Mouse (Mus musculus): ENCODE measurements around the gene Gipr. TPM values are rescaled to one million over a fixed set of nuclear protein-coding genes. Genes with fewer than 3 reads are reported as not detected.

Gipr gene
- total RNA-seq, 2 experiments from 2014 or later, result not detected

Small RNA genes within 50 kb of the gene (microRNA-seq; reads per million reads assigned to microRNA genes)
- 101 reads per million, percentile 60 among the genes with 10 or more reads in this experiment for gene Mir330

Other genes starting within 250 kb of the Gipr start
- 1 to 10 TPM; 1.1 to 1.9 TPM for gene Nova2, start 240.2 kb downstream of the Gipr start, total RNA-seq (2021)
- not detected for gene Nanos2, start 178.7 kb downstream of the Gipr start, total RNA-seq (2021)
- gene Mypop, start 174.9 kb downstream of the Gipr start, total RNA-seq (2021), result 1 to 10 TPM; 8.7 to 8.9 TPM
- gene Irf2bp1, start 162.1 kb downstream of the Gipr start, total RNA-seq (2021), result 10 to 100 TPM; 18.3 to 18.5 TPM
- gene Foxa3, start 142.6 kb downstream of the Gipr start, total RNA-seq (2021), result under 1 TPM in 1 of 2 experiments, not detected in 1; 0.09 TPM
- 10 to 100 TPM; 74.1 to 74.6 TPM for gene Sympk, start 141.8 kb downstream of the Gipr start, total RNA-seq (2021)
- gene Rsph6a, start 111.4 kb downstream of the Gipr start, total RNA-seq (2021), result not detected
- 10 to 100 TPM; 33.8 to 39.1 TPM for gene Dmwd, start 89.9 kb downstream of the Gipr start, total RNA-seq (2021)
- 100 to 1,000 TPM; 232 to 265 TPM for gene Dmpk, start 82.3 kb downstream of the Gipr start, total RNA-seq (2021)
- gene Six5, start 71.5 kb downstream of the Gipr start, total RNA-seq (2021), result 1 to 10 TPM; 1.7 to 2.1 TPM
- gene Gm4969, start 47.8 kb downstream of the Gipr start, total RNA-seq (2021), result not detected
- gene Fbxo46, start 46.3 kb downstream of the Gipr start, total RNA-seq (2021), result 1 to 10 TPM; 2.2 to 2.6 TPM
- gene Qpctl, start 16.8 kb downstream of the Gipr start, total RNA-seq (2021), result 1 to 10 TPM; 1.9 to 2.0 TPM
- gene Snrpd2, start 16.4 kb downstream of the Gipr start, total RNA-seq (2021), result 10 to 100 TPM; 50.5 to 55.4 TPM
- 10 to 100 TPM; 13.9 to 15.0 TPM for gene Eml2, start 10.3 kb upstream of the Gipr start, total RNA-seq (2021)
- 1 to 10 TPM; 1.3 to 3.3 TPM for gene Gpr4, start 46.4 kb upstream of the Gipr start, total RNA-seq (2021)
- 10 to 100 TPM; 41.3 to 47.1 TPM for gene Opa3, start 62.2 kb upstream of the Gipr start, total RNA-seq (2021)
- 10 to 100 TPM; 11.6 to 22.2 TPM for gene Vasp, start 105.7 kb upstream of the Gipr start, total RNA-seq (2021)
- under 1 TPM; 0.30 to 0.36 TPM for gene Ppm1n, start 113.9 kb upstream of the Gipr start, total RNA-seq (2021)
- gene Rtn2, start 116.5 kb upstream of the Gipr start, total RNA-seq (2021), result 1,000 to 10,000 TPM; 1,025 to 1,102 TPM
- gene Fosb, start 143.9 kb upstream of the Gipr start, total RNA-seq (2021), result 1 to 10 TPM in 1 of 2 experiments, under 1 TPM in 1; 0.57 to 2.5 TPM
- 10 to 100 TPM; 30.0 to 30.8 TPM for gene Ercc1, start 178.7 kb upstream of the Gipr start, total RNA-seq (2021)
- gene Cd3eap, start 193.4 kb upstream of the Gipr start, total RNA-seq (2021), result 10 to 100 TPM; 10.8 to 11.4 TPM
- gene Ppp1r13l, start 193.6 kb upstream of the Gipr start, total RNA-seq (2021), result 1 to 10 TPM; 3.6 to 5.3 TPM
- gene Ercc2, start 215.9 kb upstream of the Gipr start, total RNA-seq (2021), result 10 to 100 TPM in 1 of 2 experiments, 1 to 10 TPM in 1; 9.0 to 10.6 TPM
- gene Klc3, start 238.0 kb upstream of the Gipr start, total RNA-seq (2021), result under 1 TPM in 1 of 2 experiments, not detected in 1; 0.21 TPM
- gene Ckm, start 238.6 kb upstream of the Gipr start, total RNA-seq (2021), result over 10,000 TPM; 37,972 to 42,859 TPM

Data from gastrocnemius, adult 18-20 months (tissue).